Mouse (Mus musculus) cerebellum, postnatal 10 days (tissue): ENCODE measurements at regions not wholly inside any gene's neighbourhood (a gene's known extent, or its start where the extent isn't known, plus 50 kb on each side); places are given as distances from the start of the nearest gene placed in this dataset.
"Not testable (repeated sequence)": the region's sequence is repeated elsewhere in the genome, so short reads cannot be mapped to it uniquely, and the experiment has no call there.

Experiments
- DNase-seq, 2 experiments: peaks; one replicate each; pipeline ENCODE4 v3.0.0; 2021; ENCODE audit warnings: mixed read lengths in 2 of 2

DNA sequence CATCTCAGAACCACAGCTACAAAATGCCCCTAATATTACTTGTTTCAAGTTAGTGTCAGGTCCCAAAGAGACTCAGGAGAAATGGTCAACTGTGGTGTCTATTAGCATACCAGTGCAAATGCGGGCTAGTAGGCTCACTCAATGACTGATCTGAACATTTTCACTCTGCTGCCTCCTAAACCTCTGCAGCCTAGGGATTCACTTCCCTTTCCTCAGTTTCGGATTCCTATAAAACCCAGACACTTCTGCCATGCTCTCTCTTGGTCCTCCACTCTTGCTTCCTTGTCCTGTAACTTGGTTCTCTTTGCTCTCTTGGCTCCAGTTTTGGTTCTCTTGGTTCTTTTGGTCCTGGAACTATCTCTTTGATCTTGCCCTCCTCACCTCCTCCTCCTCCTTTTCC lies 206.3 kb upstream of the Spef2 start:
- no peak for DNase-seq

DNA sequence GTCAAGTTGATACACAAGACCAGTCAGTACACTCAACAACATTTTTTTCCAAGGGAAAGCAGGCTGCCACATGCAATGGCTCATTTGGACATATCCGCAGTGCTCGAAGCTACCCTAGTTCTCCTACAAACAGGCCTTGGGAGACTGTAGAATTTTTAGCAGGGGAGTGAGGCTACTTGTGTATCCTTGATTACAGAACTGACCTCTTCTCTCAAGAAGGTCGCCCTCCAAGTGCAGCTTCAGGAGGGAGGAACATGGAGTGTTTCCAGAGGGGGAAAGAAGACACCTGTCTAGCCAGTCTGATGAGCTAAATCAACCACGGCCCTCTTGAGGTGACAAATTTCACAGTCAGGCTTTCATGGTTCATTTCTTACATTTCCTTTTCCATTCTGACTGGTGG lies 202.0 kb upstream of the Prlr start:
- DNase-seq = no peak

DNA sequence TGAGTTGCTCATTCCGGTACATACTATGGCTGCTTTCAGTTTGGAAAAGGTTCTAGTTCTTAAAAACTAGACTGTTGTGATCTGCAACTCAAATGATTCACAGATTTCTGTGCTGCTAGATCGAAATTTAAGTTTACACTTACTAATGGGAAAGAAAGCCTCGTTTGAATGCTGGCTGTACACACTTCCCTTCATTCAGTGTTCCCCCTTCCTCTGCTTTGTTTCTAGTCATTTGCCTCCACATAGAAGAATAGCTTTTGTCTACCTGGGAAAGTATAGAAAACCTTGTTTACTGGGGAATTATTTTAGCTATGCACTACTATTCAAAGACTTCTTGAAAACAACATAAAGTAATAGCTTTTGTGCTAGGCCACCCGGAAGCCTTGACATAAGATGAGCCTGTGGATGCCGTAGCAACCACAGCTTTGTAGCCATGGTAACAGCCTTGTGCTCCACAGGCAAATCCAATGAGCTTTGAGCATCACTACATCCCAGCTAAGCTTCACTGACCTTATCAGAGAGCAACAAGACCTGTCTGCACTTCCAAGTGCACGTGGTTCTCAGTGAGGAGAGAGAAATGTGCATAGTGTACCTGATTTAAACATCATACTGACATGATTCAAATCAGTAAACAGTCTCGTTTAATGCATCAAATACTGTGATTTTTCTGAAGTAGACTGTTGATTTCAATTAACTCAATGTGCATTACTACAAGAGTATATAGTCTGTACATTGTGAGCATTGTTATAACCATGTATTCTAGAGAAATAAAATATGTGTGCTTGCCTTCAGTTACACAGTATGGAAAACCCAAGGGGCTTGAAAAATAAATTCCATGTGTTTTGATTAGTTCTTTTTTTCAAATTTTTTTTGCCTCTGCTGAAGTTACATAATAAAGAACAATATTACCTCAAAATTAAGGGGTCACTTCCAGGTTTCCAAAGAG lies 165.5 kb upstream of the Prlr start:
- DNase-seq = peak; percentile 38

DNA sequence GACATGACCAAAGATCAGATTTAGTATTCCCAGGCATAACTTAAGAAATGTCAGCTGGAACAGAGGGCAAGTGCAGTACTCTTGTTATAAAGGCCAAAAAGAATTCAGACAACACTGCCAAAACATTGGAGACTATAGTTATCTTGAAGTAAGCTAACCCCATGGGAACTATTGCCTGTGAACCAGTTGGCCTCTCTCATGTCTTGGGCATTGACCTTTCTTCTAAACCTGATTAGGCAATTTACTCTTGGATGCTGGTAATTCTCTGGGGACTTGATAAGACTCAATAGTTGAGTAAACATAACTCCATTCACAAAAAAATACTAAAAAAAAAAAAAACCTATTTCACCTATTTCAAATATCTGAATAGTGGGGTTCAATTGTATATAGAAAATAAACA lies 159.8 kb upstream of the Prlr start:
- no peak for DNase-seq

DNA sequence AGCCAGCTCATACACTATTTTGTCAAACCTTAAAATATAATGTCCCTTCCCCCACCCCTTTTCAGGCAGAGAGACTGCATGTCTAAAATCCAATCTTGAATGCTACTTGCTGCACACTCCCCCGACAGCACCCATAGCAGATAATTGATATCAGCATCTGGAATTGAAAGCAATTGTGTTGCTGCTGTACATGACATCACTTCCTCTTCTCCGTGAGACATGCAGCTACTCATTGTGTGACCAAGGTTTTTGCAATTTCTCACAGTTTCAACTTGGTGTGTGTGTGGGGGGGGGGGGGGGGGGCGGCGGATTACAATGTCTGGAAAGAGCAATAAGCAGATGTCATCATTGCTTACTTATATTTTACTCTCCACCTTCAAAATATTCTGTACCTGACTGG lies 147.1 kb upstream of the Prlr start:
- DNase-seq = no peak

DNA sequence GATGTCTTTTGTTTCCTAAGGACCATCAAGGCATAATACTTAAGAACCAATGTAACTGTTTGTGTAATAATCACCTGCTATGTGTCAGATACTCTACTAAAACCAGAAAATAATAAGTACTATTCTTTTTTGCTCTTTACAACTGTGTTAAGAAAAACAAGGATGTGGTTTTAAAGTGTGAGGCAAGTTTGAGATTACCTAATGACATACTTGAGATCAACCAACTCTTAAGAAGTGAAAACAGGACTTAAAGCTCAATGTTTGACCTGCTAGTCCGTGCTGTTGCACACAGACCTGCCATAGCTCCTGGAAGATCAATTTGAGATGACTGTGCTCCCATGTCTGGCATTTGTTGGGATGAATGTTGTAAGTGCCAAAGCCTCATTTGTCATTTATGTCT lies 141.5 kb upstream of the Prlr start:
- no peak for DNase-seq

DNA sequence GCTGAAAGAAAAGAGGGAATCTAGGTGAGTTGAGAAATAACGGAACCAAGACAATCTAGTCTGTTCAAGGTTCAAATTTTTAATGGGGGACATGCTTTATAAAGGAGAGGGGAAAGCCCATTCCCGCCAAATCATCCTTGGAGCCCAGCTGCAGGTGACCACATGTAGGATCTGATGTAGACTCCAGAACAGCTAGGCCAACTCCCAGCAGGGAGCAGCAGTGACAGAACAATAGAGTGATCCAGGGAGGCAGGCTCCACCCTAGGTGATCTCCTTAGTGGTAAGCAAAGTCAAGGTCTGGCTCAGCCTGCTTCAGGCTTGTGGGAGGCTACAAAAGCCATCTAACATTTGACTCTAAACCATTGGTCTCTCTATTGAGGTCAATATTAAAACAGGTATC lies 140.5 kb upstream of the Prlr start:
- not testable (repeated sequence) for DNase-seq

DNA sequence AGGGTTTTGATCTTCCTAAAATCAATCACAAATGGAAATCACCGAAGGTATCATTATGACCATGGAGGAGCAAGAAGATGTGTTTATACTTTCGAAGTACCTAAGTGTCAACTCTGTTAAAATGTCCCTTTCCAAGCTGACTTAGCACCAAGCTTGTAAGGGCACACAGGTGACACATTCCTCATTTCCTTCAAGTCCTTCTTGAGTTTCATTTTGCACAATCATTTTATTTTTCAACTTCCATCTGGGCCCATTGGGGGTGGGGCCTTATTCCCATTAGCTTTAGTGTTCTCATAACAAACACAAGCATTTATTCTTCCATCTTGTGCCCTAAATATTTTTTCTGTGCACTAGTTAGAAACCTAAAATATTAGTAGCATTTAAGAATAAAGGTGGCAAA lies 103.5 kb upstream of the Prlr start:
- no peak for DNase-seq

DNA sequence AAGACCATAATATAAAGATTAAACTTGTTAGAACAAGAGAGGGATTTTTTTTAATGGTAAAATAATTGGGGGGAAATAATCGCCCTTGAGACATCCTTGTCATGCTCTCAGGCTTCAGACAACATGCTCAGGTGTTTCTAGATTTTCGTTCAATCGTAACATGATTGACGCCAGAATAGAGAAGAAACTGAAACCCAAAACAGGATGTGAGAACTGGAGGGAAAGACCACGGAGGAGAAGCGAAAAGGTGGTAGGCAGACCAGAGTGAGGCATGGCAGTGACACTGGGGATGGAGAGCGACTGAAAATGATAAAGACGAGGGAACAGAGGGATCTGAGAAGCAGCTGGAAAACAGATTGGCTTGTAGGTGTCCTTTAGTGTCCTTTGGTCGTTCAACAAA lies 102.1 kb upstream of the Prlr start:
- peak; percentile 6 to 23 for DNase-seq

DNA sequence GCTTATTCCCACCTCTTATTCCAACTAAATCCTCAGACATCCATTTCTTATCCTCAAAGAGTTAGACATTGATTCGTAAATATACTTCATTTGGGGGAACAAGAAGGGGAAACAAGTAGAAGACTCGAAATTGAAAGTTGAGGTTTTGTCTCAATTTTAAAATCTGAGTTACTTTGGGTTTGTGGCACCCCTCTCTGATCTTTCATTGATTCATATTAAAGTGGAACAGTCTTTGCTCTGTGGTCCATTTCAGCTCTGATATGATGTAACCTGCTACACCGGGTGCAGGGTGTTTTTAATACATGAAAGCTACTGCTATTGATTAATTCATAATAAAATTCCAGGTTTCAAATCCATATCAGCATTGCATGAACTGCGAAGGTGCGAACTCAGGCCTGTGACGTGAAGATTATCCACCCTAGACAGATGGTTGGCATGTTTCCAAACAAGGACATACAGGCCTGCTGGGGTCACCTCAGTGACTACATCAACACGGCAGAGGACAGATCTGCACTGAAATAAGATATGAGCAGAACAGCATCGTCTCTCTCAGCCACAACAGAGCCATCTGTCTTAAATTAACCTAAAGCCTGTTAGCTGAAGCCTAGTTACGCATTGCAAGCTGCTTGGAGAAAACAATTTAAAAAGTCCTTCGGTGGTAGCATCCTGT lies 101.5 kb upstream of the Prlr start:
- peak; percentile 77 to 84 for DNase-seq

DNA sequence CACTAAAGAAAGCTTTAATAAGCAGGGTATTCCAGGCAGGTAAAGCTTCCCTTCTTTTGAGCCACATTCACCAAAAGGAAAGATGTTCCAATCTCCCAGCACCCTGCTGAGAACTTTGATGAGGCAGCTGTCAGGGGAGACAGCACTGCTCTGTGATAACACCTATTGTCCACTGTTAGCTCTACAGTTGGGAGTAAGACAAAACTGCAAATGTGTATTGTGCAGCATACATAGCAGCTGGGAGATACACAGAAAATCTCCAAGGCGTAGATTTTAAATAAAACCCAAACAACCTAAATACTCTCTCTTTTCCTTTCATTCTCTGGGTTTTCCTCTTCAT lies 101.0 kb upstream of the Prlr start:
- DNase-seq = peak; percentile 81

DNA sequence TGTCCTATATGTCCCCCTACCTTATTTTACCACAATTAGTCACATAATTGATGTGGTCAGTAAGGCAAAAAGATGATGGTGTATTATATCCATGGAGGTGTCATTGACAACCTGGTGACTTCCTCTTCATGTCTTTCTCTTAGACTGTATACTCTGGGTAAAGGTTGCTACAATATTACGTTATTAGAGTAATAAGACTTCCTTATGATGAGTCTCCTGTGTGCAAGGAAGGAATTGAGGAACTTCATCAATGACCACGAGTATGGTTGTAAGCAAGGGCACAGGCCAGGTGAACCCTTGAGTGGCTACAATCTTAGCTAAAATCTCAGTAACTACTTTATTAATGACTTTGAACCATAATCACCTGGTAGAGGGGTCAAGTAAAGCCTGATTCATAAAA lies 98.6 kb upstream of the Prlr start:
- no peak for DNase-seq

DNA sequence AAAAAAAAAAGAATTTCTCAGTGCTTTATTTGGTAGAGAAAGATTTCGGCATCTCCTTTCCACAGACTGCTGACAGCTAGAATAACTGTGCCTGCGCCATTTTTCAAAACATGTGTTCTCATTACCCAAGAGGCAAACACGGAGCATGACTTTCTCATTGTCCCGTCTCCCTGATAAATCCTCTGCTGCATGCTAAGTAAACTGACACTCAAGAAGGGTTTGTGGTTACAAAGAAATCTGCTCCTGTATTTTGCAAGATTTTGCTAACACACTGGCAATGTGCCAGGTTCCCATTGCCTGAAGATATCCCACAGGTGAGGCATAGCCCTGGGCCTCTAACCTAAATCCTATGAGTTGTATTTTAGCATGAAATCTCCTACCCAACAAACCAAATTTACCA lies 97.5 kb upstream of the Prlr start:
- DNase-seq = peak in 1 of 2 experiments; percentile 11

DNA sequence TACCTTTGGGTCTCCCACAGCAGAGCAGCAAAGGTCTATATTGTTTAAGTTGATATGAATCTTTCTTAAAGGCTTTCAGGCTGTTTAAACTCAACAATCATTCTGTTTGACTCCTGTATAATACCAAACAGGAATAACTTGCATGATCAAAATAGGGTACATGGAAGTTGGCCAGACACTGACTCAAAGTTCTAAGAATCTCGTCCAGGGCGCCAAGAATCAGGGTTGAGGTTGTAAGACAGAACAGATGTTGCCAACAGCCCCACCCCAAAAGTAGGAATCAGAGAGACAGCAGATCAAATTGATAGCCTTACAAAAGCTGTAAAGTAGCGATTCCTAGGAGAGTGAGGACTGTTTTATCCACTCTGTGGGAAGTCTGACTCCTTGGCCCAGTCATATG lies 88.3 kb upstream of the Prlr start:
- DNase-seq = no peak

DNA sequence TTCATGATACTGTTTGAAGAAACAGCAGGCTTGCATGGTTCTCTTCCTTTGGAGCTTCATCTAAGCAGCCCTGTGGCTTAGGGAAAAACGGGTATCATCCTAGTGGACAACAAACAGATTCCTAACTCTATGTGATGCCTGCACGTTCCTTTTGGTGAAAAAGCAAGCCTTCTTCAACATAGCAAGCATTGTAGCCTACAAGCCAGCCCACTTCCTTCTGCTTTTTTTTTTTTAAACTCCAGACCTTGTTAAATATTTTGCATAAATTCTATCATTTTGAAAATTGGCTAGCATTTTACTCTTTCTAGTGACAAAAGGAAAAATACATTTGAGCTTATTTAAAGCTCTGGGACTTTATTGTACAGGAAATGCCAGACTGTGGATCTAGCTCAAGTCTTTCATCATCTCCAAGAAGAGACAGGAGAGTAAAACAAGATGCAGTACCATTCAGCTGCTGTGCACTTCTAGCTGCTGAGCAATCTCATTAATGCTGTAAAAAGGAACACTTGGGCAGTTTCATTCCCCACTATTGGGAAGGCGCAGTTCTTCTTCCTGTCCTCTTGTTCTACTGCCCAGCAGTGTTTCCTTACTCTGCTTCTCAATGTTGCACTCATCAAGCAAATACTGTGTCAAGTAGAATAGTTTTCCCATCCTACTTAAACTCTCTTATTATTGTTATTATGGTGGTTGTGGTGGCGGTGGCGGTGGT lies 86.5 kb upstream of the Prlr start:
- no peak for DNase-seq

DNA sequence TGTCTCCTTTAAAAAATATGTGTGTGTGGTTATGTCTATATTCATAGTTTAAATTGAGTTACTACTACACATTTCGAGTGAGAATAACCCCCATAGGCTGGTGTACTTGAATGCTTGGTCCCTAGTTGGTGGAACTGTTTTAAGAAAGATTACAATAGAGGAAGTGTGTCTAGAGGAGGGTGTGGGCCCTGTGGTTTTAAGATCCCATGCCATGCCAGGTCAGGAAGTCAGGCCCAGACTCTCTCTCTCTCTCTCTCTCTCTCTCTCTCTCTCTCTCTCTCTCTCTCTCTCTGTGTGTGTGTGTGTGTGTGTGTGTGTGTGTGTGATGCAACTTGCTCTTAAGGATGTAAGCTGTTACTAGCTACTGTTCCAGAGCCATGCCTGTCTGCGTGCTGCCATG lies 73.7 kb upstream of the Prlr start:
- DNase-seq = no peak

DNA sequence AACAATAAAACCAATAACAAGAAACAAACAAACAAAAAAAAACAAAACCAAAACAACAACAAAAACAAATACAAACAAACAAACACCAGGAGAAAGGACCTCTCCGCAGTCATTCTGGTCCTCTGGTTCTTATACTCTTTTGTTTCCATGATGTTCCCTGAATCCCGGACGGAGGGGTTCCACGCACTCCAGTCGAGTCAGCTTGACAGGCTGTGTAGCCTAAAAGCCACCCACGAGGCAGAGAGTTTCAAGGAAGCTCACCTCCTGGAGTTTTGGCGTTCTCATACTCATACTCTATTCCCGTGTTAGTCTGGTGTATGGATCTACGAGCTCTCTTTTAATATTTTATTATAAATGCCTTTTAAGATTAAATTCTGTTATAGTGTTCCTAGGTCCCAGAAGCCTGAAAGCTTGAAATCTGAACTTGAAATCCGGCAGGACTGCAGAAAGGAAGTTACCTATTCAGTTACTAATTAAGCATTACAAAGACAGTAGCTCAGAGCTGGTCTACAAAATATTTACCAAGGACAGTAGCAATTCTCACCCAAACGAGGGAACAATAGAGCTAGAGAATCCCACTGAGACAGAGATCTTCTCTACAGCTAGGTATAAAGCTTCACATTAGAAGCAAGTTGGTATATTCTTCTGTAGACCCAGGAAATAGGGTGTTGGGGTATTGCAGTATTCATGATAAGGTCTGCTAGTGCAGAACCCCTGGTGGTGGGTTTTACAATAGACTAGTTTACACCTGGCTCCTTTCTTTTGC lies 71.6 kb upstream of the Prlr start:
- not testable (repeated sequence) for DNase-seq

DNA sequence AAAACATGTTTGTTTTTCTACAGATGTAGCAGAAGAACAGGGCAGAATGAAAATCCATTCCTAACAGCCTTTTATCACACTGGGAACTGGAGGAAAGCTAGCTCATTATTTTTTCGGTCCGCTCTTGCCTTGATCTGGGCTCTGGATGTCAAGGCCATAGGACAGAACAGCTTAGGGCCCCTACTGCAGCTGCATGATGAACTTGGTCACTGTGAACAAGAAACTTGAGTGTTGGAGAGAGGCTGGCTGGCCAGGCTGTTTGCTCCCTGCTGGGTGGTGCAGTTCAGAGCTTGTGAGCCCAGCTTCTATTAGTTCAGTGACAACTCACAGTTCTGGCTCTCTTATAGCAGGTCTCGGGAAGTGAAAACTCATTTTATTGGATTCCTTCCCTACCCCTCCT lies 70.2 kb upstream of the Prlr start:
- DNase-seq = peak in 1 of 2 experiments; percentile 9
